Mouse (Mus musculus): ENCODE results near the gene Ccdc188.
"Not testable (repeated sequence)": the region's sequence is repeated elsewhere in the genome, so short reads cannot be mapped to it uniquely, and the experiment has no call there.

The Ccdc188 gene

GRCm38 (mm10) chr16:18217579-18217978, at the start of gene Ccdc188:
TSS of gene Ccdc188 (plus strand) at chr16:18217879.
- DNase-seq (ENCODE audit: low spot score in 2 of 2), result no peak

GRCm38 (mm10) chr16:18169156-18169555, 48.5 kb upstream of the Ccdc188 start:
- DNase-seq (ENCODE audit: low spot score in 2 of 2), result no peak

- no peak for DNase-seq (ENCODE audit: low spot score in 2 of 2)
Observed at GRCm38 (mm10) chr16:18169776-18170175, 47.9 kb upstream of the Ccdc188 start.

GRCm38 (mm10) chr16:18172266-18172855, 45.3 kb upstream of the Ccdc188 start:
- peak; percentile 58 to 66 for DNase-seq (ENCODE audit: low spot score in 2 of 2)

GRCm38 (mm10) chr16:18173231-18173630, 44.4 kb upstream of the Ccdc188 start:
- DNase-seq (ENCODE audit: low spot score in 2 of 2), result no peak

GRCm38 (mm10) chr16:18173788-18174187, 43.9 kb upstream of the Ccdc188 start:
- no peak for DNase-seq (ENCODE audit: low spot score in 2 of 2)

- DNase-seq (ENCODE audit: low spot score in 2 of 2), result no peak
Observed at GRCm38 (mm10) chr16:18175817-18176541, 41.7 kb upstream of the Ccdc188 start.

GRCm38 (mm10) chr16:18176758-18177157, 40.9 kb upstream of the Ccdc188 start:
- DNase-seq (ENCODE audit: low spot score in 2 of 2), result no peak

GRCm38 (mm10) chr16:18179591-18179990, 38.1 kb upstream of the Ccdc188 start:
- no peak for DNase-seq (ENCODE audit: low spot score in 2 of 2)

GRCm38 (mm10) chr16:18181398-18181797, 36.3 kb upstream of the Ccdc188 start:
- DNase-seq (ENCODE audit: low spot score in 2 of 2), result no peak

GRCm38 (mm10) chr16:18182766-18183165, 34.9 kb upstream of the Ccdc188 start:
- no peak for DNase-seq (ENCODE audit: low spot score in 2 of 2)

GRCm38 (mm10) chr16:18185715-18186449, 31.8 kb upstream of the Ccdc188 start:
- no peak for DNase-seq (ENCODE audit: low spot score in 2 of 2)

GRCm38 (mm10) chr16:18186798-18187197, 30.9 kb upstream of the Ccdc188 start:
- DNase-seq (ENCODE audit: low spot score in 2 of 2), result no peak

GRCm38 (mm10) chr16:18187221-18187620, 30.5 kb upstream of the Ccdc188 start:
- no peak for DNase-seq (ENCODE audit: low spot score in 2 of 2)

- no peak for DNase-seq (ENCODE audit: low spot score in 2 of 2)
Observed at GRCm38 (mm10) chr16:18191006-18191405, 26.7 kb upstream of the Ccdc188 start.

GRCm38 (mm10) chr16:18194208-18194985, 23.3 kb upstream of the Ccdc188 start:
- no peak for DNase-seq (ENCODE audit: low spot score in 2 of 2)

GRCm38 (mm10) chr16:18195068-18195467, 22.6 kb upstream of the Ccdc188 start:
- DNase-seq (ENCODE audit: low spot score in 2 of 2), result peak in 1 of 2 experiments; percentile 32

- not testable (repeated sequence) for DNase-seq (ENCODE audit: low spot score in 2 of 2)
Observed at GRCm38 (mm10) chr16:18195561-18195960, 22.1 kb upstream of the Ccdc188 start.

- DNase-seq (ENCODE audit: low spot score in 2 of 2), result no peak
Observed at GRCm38 (mm10) chr16:18197881-18198280, 19.8 kb upstream of the Ccdc188 start.

- no peak for DNase-seq (ENCODE audit: low spot score in 2 of 2)
Observed at GRCm38 (mm10) chr16:18198365-18199098, 19.1 kb upstream of the Ccdc188 start.

GRCm38 (mm10) chr16:18200062-18200461, 17.6 kb upstream of the Ccdc188 start:
- DNase-seq (ENCODE audit: low spot score in 2 of 2), result no peak

Measured in natural killer cell, adult 2 months (primary cell).